Mouse (Mus musculus) subcutaneous adipose tissue, adult 2 months (tissue): ENCODE measurements around the gene Mccc2. TPM values are rescaled to one million over a fixed set of nuclear protein-coding genes. Genes with fewer than 3 reads are reported as not detected.

ENCODE experiments used
- polyA plus RNA-seq: library from polyadenylated mRNA; depleted of rRNA; stranded (reverse); fragments of >200 nt; gene quantifications from 2 replicates; pipeline ENCODE4 v1.2.3, GENCODE M21; 2012; ENCODE audit warnings: low replicate concordance; rRNA removed

Mccc2 gene
- polyA plus RNA-seq: 41.2 and 47.2 TPM in 2 replicates

GRCm38 (mm10) chr13:100014906-100015895 is at the start of gene Mccc2:
TSS of gene Mccc2 (minus strand) at chr13:100015639.

GRCm38 (mm10) chr13:99900965-99901364 is 114.5 kb downstream of the Mccc2 start, which contains the start of gene Cartpt:
TSS of gene Cartpt (minus strand) at chr13:99901091.

Other genes with a start within 250 kb of the Mccc2 start
- gene Cartpt, start 114.5 kb downstream of the Mccc2 start, polyA plus RNA-seq: not detected in 2 replicates
- gene Bdp1, start 88.4 kb upstream of the Mccc2 start, polyA plus RNA-seq: 1.9 and 3.3 TPM in 2 replicates
- gene Serf1, start 92.4 kb upstream of the Mccc2 start, polyA plus RNA-seq: 7.0 and 8.6 TPM in 2 replicates
- gene Smn1, start 109.2 kb upstream of the Mccc2 start, polyA plus RNA-seq: 9.8 and 17.1 TPM in 2 replicates
- gene Naip2, start 186.5 kb upstream of the Mccc2 start, polyA plus RNA-seq: 1.6 and 3.2 TPM in 2 replicates
- 2.8 and 5.5 TPM in 2 replicates for gene Naip5, start 230.7 kb upstream of the Mccc2 start, polyA plus RNA-seq